Mouse (Mus musculus): Measurements from ENCODE around the gene Traf3ip1.

DNA sequence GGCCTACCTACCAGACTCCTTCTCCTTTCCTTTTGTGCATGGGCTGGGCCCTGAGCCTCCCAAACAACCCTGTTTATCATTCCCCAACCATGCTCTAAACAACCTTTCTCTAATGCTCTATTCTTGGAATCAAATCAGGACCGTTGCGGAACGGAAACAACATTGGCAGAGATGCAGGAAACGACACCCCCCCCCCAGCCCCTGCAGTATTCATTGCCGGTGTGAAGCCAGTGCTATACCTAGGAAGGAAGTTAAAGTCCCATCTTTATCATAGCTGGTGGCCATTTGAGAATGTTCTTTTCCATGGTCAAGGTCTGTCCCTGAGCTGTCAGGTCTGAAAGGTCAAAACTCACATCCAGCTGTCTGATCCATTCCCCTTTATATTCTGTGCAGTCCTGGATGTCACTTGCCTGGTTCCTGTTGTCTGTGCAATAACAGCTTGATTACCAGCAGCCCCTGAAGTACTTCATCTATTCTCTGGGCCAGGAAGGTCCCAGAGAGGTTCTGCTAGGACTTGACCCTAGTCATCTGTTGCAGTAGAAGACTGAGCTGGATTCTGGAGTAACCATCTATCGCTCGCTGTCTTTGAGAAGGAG lies 11.7 kb upstream of the Traf3ip1 start:
- TF ChIP-seq CTCF (IDR thresholded peaks at IDR 0.05; ENCODE audit: borderline replicate concordance, insufficient read depth, low read depth, low read length) (no peak), POLR2A (IDR thresholded peaks at IDR 0.05; ENCODE audit: borderline replicate concordance, insufficient read depth, low read length) (no peak)
